Mouse (Mus musculus) lung, embryonic 15.5 days (tissue): Measurements from ENCODE around the gene Lyl1. TPM values are rescaled to one million over a fixed set of nuclear protein-coding genes. Genes with fewer than 3 reads are reported as not detected.
A peak's percentile ranks its signal among the peaks of the same experiment; 100 is the strongest.

ENCODE experiments used
- ATAC-seq: fragments of 200-750 bp; cut with Nextera tagmentation; 2 replicates; pipeline ENCODE4 v1.8.0; 2017; ENCODE audit warnings: moderate number of reproducible peaks, borderline replicate concordance; ENCODE audit not compliant: low FRiP score, low TSS enrichment; ENCODE audit errors: extremely low read depth
- H3K27ac ChIP-seq: fragments of 300-500 bp; sonication (generic); 2 replicates; pipeline ENCODE4 v1.5.1; 2015; ENCODE audit warnings: moderate library complexity, mild to moderate bottlenecking, inconsistent platforms
- H3K27me3 ChIP-seq: fragments of 300-500 bp; sonication (generic); 2 replicates; pipeline ENCODE4 v1.6.1; 2015; ENCODE audit warnings: inconsistent platforms
- H3K36me3 ChIP-seq: fragments of 300-500 bp; sonication (generic); 2 replicates; pipeline ENCODE4 v1.6.1; 2015; ENCODE audit warnings: inconsistent platforms
- H3K4me1 ChIP-seq: fragments of 300-500 bp; sonication (generic); 2 replicates; pipeline ENCODE4 v1.6.1; 2015; ENCODE audit warnings: inconsistent platforms
- H3K4me2 ChIP-seq: fragments of 300-500 bp; sonication (generic); 2 replicates; pipeline ENCODE4 v1.6.1; 2015; ENCODE audit warnings: inconsistent platforms, mild to moderate bottlenecking, moderate library complexity
- H3K4me3 ChIP-seq: fragments of 300-500 bp; sonication (generic); 2 replicates; pipeline ENCODE4 v1.5.1; 2015; ENCODE audit warnings: mild to moderate bottlenecking, inconsistent platforms
- H3K9ac ChIP-seq: fragments of 300-500 bp; sonication (generic); 2 replicates; pipeline ENCODE4 v1.6.1; 2015; ENCODE audit warnings: inconsistent platforms
- H3K9me3 ChIP-seq: fragments of 300-500 bp; sonication (generic); 2 replicates; pipeline ENCODE4 v1.6.1; 2016; ENCODE audit warnings: inconsistent platforms
- WGBS: fragments of 180-500 bp; shearing (Covaris S2); methylation state at CpG from one replicate; pipeline ENCODE4 v1.1.7; 2015; 5-methylcytosine and 5-hydroxymethylcytosine counted together
- polyA plus RNA-seq: library from polyadenylated mRNA; unstranded; fragments of >200 nt; fragmentation: Nextera tagmentation; extraction: Ambion mirVana; gene quantifications from 2 replicates; pipeline ENCODE4 v1.2.1, GENCODE M21; 2015

Gene Lyl1
- polyA plus RNA-seq, 1 experiment from 2014 or later, result 12.1 TPM

DNA sequence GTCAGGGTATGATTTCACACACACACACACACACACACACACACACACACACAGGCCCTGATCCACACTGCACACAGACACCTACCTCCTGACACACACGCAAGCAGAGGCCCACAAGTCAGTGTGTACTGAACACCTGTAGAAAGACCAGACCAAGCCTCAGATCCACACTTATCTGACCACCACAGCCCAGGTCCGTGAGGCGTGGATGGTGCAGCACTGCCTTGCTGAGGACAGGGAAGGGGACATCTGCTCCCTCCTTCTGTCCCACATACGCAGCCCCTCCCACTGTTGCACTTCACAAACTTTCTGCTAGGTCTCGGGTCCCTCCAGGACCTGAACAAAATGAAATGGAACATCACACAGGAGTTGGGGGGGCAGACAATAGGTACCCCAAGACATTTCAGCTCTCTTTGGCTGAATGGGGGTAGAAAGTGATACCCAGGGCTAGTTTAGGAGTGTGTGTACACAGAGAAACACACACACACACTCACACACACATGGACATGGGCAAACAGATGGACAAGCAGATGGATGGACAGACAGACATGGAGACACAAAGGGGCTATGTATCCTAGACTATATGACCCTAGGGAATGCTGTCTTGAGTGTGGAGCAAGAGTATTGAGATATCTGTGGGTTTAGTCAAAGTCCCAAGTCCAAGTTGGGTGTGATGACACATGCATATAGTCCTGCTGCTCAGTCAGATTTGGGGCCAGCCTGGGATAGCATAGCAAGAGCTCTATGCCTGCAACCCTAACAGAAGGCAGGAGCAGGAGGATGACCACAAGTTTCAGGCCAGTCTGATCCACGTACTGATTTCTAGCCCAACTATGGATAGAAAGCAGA is 51.7 kb downstream of the Lyl1 start:
- no peaks in the 10 kb centered on the region for H3K27me3 ChIP-seq

More for the DNA sequence above, 51.7 kb downstream of the Lyl1 start:
- WGBS, result 72% methylated on average over 6 of the region's 6 CpGs
- Histone ChIP-seq H3K36me3 (peaks cover 30% of the 10 kb centered on the region), H3K27ac (no peak overlapping the region), H3K9me3 (no peaks in the 10 kb centered on the region), H3K4me2 (no peak overlapping the region), H3K9ac (no peak overlapping the region), H3K4me1 (peaks cover 21% of the 10 kb centered on the region; the same call in 1 of the 2 replicates), H3K4me3 (no peak overlapping the region)
- 0 out of 2 replicates have a peak, but pooled peaks have one; percentile 23 for ATAC-seq

Other genes starting within 250 kb of the Lyl1 start
- 91.2 and 92.0 TPM in 2 replicates for gene Ier2, start 38.6 kb upstream of the Lyl1 start, polyA plus RNA-seq
- gene Trmt1, start 15.2 kb upstream of the Lyl1 start, polyA plus RNA-seq, result 57.5 and 58.4 TPM in 2 replicates
- gene Nacc1, start 13.6 kb upstream of the Lyl1 start, polyA plus RNA-seq, result 20.2 and 21.6 TPM in 2 replicates
- gene G430095P16Rik, start 21.6 kb downstream of the Lyl1 start, polyA plus RNA-seq, result 3.4 and 4.4 TPM in 2 replicates
- gene Nfix, start 98.9 kb downstream of the Lyl1 start, polyA plus RNA-seq, result 39.2 and 42.7 TPM in 2 replicates
- 6.0 and 6.3 TPM in 2 replicates for gene Dand5, start 121.4 kb downstream of the Lyl1 start, polyA plus RNA-seq
- gene Gadd45gip1, start 130.1 kb downstream of the Lyl1 start, polyA plus RNA-seq, result 43.4 and 47.0 TPM in 2 replicates
- 112 and 127 TPM in 2 replicates for gene Rad23a, start 139.2 kb downstream of the Lyl1 start, polyA plus RNA-seq
- gene Calr, start 145.5 kb downstream of the Lyl1 start, polyA plus RNA-seq, result 1,037 and 1,080 TPM in 2 replicates
- 96.9 and 98.9 TPM in 2 replicates for gene Farsa, start 155.5 kb downstream of the Lyl1 start, polyA plus RNA-seq
- 69.6 and 72.1 TPM in 2 replicates for gene Syce2, start 170.7 kb downstream of the Lyl1 start, polyA plus RNA-seq
- 34.9 and 35.7 TPM in 2 replicates for gene Gcdh, start 192.5 kb downstream of the Lyl1 start, polyA plus RNA-seq
- 1.6 and 3.1 TPM in 2 replicates for gene Klf1, start 200.5 kb downstream of the Lyl1 start, polyA plus RNA-seq
- gene Dnase2a, start 207.1 kb downstream of the Lyl1 start, polyA plus RNA-seq, result 14.8 and 15.4 TPM in 2 replicates
- 0.49 TPM in 2 replicates for gene Mast1, start 235.9 kb downstream of the Lyl1 start, polyA plus RNA-seq
- gene Rtbdn, start 245.5 kb downstream of the Lyl1 start, polyA plus RNA-seq, result 0.12 and 0.13 TPM in 2 replicates